Mouse (Mus musculus): ENCODE data around the gene Gucd1.

DNA sequence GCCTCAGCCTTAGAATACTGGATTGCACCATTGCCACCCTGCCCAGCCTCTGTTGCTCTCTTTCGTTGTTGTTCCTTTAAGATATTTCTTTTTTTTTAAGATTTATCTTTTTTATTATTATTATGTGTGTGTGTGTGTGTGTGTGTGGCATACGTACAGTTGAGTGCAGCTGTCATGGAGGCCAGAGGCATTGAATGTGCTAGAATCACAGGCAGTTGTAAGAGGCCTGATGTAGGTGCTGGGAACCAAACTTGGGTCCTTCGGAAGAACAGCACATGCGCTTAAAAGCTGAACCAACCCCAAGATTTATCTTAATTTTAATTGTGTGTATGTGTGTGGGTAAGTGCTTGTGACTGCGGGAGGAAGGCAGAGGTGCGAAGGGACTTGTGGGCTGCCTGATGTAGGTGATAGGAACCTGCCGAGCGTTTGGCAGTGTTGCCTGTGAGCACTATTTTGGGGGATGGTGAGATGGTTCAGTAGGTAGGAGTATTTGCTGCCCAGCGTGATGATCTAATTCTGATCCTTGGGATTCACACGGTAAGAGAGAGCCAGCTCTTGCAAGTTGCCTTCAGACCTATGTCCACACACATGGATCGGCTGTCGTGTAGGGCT, 216.5 kb downstream of the Gucd1 start:
- TF ChIP-seq ZC3H11A (IDR thresholded peaks at IDR 0.05; ENCODE audit: borderline replicate concordance, low read depth, low read length) (no peak), MAFK (IDR thresholded peaks at IDR 0.05; ENCODE audit: insufficient read depth, low read depth, low read length) (no peak), CHD2 (IDR thresholded peaks at IDR 0.05; ENCODE audit: low read depth, low read length) (no peak), HCFC1 (IDR thresholded peaks at IDR 0.05; ENCODE audit: borderline replicate concordance, insufficient read depth, low read length) (no peak)
